Mouse (Mus musculus) heart, embryonic 14.5 days (tissue): ENCODE measurements at regions not wholly inside any gene's neighbourhood (a gene's known extent, or its start where the extent isn't known, plus 50 kb on each side); places are given as distances from the start of the nearest gene placed in this dataset.

ENCODE experiments used
- ATAC-seq: fragments of 200-750 bp; cut with Nextera tagmentation; 2 replicates; pipeline ENCODE4 v1.8.0; 2017; ENCODE audit warnings: low read depth, moderate TSS enrichment; ENCODE audit not compliant: insufficient number of reproducible peaks, insufficient read depth, low FRiP score
- H3K27ac ChIP-seq, 2 experiments: fragments of 200-500 bp in 1 of 2; fragments of 300-500 bp in 1 of 2; sonication (generic) in 1 of 2; replicated peaks in 1 of 2; 2 replicates each; pipeline ENCODE4 v1.5.1; 2012 to 2014; ENCODE audit warnings: low read depth in 2 of 2, low read length in 2 of 2, control low read depth in 1 of 2, mild to moderate bottlenecking in 1 of 2, mixed read lengths in 1 of 2; ENCODE audit not compliant: control insufficient read depth in 1 of 2, insufficient read depth in 1 of 2
- H3K27me3 ChIP-seq: fragments of 300-500 bp; sonication (generic); 2 replicates; pipeline ENCODE4 v1.6.1; 2014; ENCODE audit warnings: mild to moderate bottlenecking, low read length, control low read depth; ENCODE audit not compliant: control insufficient read depth, insufficient read depth
- H3K36me3 ChIP-seq: fragments of 300-500 bp; sonication (generic); 2 replicates; pipeline ENCODE4 v1.6.1; 2014; ENCODE audit warnings: mild to moderate bottlenecking, control low read depth, low read length, mixed read lengths; ENCODE audit not compliant: control insufficient read depth, insufficient read depth
- H3K4me1 ChIP-seq, 2 experiments: fragments of 200-500 bp in 1 of 2; fragments of 300-500 bp in 1 of 2; sonication (generic) in 1 of 2; 2 replicates each; pipeline ENCODE4 v1.6.1; 2012 to 2014; ENCODE audit warnings: low read length in 2 of 2, control low read depth in 1 of 2, mixed read lengths in 1 of 2; ENCODE audit not compliant: control insufficient read depth in 2 of 2, insufficient read depth in 2 of 2
- H3K4me2 ChIP-seq: fragments of 300-500 bp; sonication (generic); 2 replicates; pipeline ENCODE4 v1.6.1; 2014; ENCODE audit warnings: mild to moderate bottlenecking, low read length
- H3K4me3 ChIP-seq, 2 experiments: fragments of 200-500 bp in 1 of 2; fragments of 300-500 bp in 1 of 2; sonication (generic) in 1 of 2; 2 replicates each; pipeline ENCODE4 v1.5.1; 2012 to 2014; ENCODE audit warnings: low read length in 2 of 2, mild to moderate bottlenecking in 2 of 2, control low read depth in 1 of 2, low read depth in 1 of 2, moderate library complexity in 1 of 2; ENCODE audit not compliant: control insufficient read depth in 1 of 2, insufficient read depth in 1 of 2
- H3K9ac ChIP-seq: fragments of 300-500 bp; sonication (generic); 2 replicates; pipeline ENCODE4 v1.6.1; 2014; ENCODE audit warnings: mild to moderate bottlenecking, low read length
- H3K9me3 ChIP-seq: fragments of 300-500 bp; sonication (generic); 2 replicates; pipeline ENCODE4 v1.6.1; 2016; ENCODE audit warnings: low read length, control low read depth; ENCODE audit not compliant: control insufficient read depth
- WGBS: fragments of 180-500 bp; shearing (Covaris S2); extraction: QIAGEN DNeasy Blood & Tissue Kit; methylation state at CpG from one replicate; pipeline ENCODE4 v1.1.7; 2014; 5-methylcytosine and 5-hydroxymethylcytosine counted together

DNA sequence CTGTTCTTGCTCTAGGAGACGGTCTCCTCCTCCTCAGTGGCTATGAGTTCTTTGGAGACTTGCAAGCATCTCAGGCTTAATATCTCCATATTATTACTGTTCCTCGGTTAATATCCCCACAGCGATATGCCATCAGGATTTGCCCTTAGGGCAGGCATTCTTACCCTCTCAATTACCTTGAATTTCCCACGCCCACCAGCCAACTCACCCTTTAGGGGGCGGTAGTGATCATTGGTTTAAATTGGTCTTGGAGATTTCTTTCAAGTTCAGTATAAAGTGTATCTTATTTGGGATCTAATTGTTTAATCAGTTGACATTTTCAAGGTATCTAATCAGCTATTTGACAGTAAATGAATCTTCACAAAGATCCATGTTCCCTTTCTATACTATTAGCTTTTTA lies 162.5 kb downstream of the Emp1 start:
- Histone ChIP-seq H3K27me3 (no peaks in the 10 kb centered on the region), H3K27ac (no peak overlapping the region), H3K36me3 (no peaks in the 10 kb centered on the region), H3K9me3 (no peaks in the 10 kb centered on the region), H3K4me3 (no peak overlapping the region), H3K4me2 (no peak overlapping the region), H3K4me1 (peaks cover 14 to 24% of the 10 kb centered on the region in 2 experiments), H3K9ac (no peak overlapping the region)
- 77% methylated on average over 5 of the region's 5 CpGs for WGBS
- ATAC-seq = no peak

DNA sequence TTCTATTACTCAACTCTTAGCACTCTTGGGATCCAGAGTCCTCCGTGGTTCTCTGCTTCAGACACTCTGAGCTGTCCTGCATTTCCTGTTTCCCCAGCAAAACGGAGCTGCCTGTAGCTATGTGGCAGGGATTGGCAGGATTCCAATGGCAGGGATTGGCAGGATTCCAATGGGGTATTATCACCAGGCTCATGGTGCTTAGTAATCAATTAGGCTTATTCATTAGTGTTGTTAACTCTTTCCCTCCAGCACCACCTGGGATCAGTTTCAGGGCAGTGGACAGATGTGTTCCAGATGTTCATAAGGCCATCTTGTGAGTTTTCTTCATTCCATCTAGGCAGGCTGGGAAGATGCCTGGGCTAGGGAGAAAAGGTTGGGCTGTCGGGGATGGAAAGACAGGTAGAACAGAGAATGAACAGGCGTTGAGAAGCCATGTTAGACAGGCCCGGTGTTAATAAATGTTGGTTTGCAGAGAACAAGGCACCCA lies 163.5 kb downstream of the Emp1 start:
- Histone ChIP-seq H3K4me3 (no peak overlapping the region), H3K9me3 (no peaks in the 10 kb centered on the region), H3K4me2 (peak overlapping the region; percentile 52), H3K27ac (0 out of 4 replicates have a peak overlapping the region, but pooled peaks of 1 of the 2 experiments have one; percentile 31), H3K36me3 (no peaks in the 10 kb centered on the region), H3K27me3 (no peaks in the 10 kb centered on the region), H3K9ac (no peak overlapping the region), H3K4me1 (peaks cover 14 to 24% of the 10 kb centered on the region in 2 experiments)
- no peak for ATAC-seq
- WGBS = 46% methylated on average over 5 of the region's 5 CpGs

GRCm38 (mm10) chr6:135526460-135527160 lies 164.3 kb downstream of the Emp1 start:
- WGBS = 82% methylated on average over 24 of the region's 24 CpGs
- Histone ChIP-seq H3K4me2 (no peak overlapping the region), H3K27ac (no peak overlapping the region), H3K4me1 (peaks cover 14 to 24% of the 10 kb centered on the region in 2 experiments), H3K9ac (no peak overlapping the region), H3K27me3 (no peaks in the 10 kb centered on the region), H3K4me3 (no peak overlapping the region), H3K36me3 (no peaks in the 10 kb centered on the region), H3K9me3 (no peaks in the 10 kb centered on the region)
- no peak for ATAC-seq

DNA sequence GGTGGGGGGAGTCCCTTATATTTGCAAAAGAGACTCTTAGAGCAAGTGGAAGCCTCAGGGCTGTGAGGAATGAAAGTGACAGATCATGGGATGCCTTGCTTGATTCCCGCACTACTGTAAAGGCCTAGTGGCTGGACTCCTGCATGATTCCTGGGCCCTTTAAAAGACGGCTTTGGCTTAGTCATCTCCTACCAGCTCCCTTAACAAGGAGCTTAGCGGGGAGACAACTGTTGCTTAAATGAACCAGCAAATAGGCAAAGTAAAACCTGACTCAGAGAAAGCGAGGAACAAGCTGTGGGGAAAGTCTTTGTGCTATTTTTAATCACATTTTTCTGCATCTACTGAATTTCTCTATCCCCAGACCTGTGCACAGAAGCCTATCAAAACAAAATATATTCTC lies 165.5 kb downstream of the Emp1 start:
- no peak overlapping the region for H3K4me2 ChIP-seq
- WGBS = 46% methylated on average over 4 of the region's 4 CpGs
- H3K4me3 ChIP-seq = no peak overlapping the region
- H3K9me3 ChIP-seq = no peaks in the 10 kb centered on the region
- H3K27ac ChIP-seq = 0 out of 4 replicates have a peak overlapping the region, but pooled peaks of 1 of the 2 experiments have one; percentile 16
- no peak for ATAC-seq
- H3K27me3 ChIP-seq = no peaks in the 10 kb centered on the region
- peaks cover 14 to 24% of the 10 kb centered on the region in 2 experiments for H3K4me1 ChIP-seq
- H3K36me3 ChIP-seq = no peaks in the 10 kb centered on the region
- no peak overlapping the region for H3K9ac ChIP-seq

GRCm38 (mm10) chr6:135539791-135540646 lies 177.7 kb downstream of the Emp1 start:
- H3K27me3 ChIP-seq = no peaks in the 10 kb centered on the region
- H3K9me3 ChIP-seq = no peaks in the 10 kb centered on the region
- H3K27ac ChIP-seq = no peak overlapping the region
- 51% methylated on average over 9 of the region's 9 CpGs for WGBS
- H3K4me2 ChIP-seq = no peak overlapping the region
- no peak overlapping the region for H3K9ac ChIP-seq
- no peak for ATAC-seq
- no peaks in the 10 kb centered on the region for H3K4me1 ChIP-seq
- H3K36me3 ChIP-seq = no peaks in the 10 kb centered on the region
- no peak overlapping the region for H3K4me3 ChIP-seq

- no peaks in the 10 kb centered on the region for H3K9me3 ChIP-seq
- 68% methylated on average over 5 of the region's 5 CpGs for WGBS
- H3K4me1 ChIP-seq = no peaks in the 10 kb centered on the region
- no peak for ATAC-seq
- H3K9ac ChIP-seq = no peak overlapping the region
- no peak overlapping the region for H3K27ac ChIP-seq
- H3K4me3 ChIP-seq = no peak overlapping the region
- H3K4me2 ChIP-seq = no peak overlapping the region
- H3K36me3 ChIP-seq = no peaks in the 10 kb centered on the region
- H3K27me3 ChIP-seq = no peaks in the 10 kb centered on the region
Observed at GRCm38 (mm10) chr6:135541566-135541965, 179.2 kb downstream of the Emp1 start.

- H3K9me3 ChIP-seq = no peaks in the 10 kb centered on the region
- H3K4me2 ChIP-seq = no peak overlapping the region
- no peak overlapping the region for H3K4me3 ChIP-seq
- no peaks in the 10 kb centered on the region for H3K36me3 ChIP-seq
- H3K27me3 ChIP-seq = no peaks in the 10 kb centered on the region
- 49% methylated on average over 5 of the region's 5 CpGs for WGBS
- H3K27ac ChIP-seq = no peak overlapping the region
- no peaks in the 10 kb centered on the region for H3K4me1 ChIP-seq
- ATAC-seq = no peak
- no peak overlapping the region for H3K9ac ChIP-seq
Observed at GRCm38 (mm10) chr6:135542356-135542755, 180.0 kb downstream of the Emp1 start.
